Mouse (Mus musculus): ENCODE data around the gene Ube3a.

GRCm38 (mm10) chr7:59230768-59231167 is 2.2 kb downstream of the Ube3a start:
- no peak for TF ChIP-seq CTCF (IDR thresholded peaks at IDR 0.05; ENCODE audit: low read depth)
- TF ChIP-seq EP300 (optimal IDR thresholded peaks at IDR 0.05): no peak

All from stomach, postnatal 0 days (tissue).